In genomic region chrX:140094066-140094465, GRCm38 (mm10) we compare ENCODE assay signal across 24 mouse cellular contexts. TPM values are rescaled to one million over a fixed set of nuclear protein-coding genes. Genes with fewer than 3 reads are reported as not detected.
"Had no signal": no experiment of that assay in that cellular context is flagged by ENCODE, and none has a peak within 500 bp of the region (broad histone marks: within the 10 kb centered on the region; RNA-seq: fewer than 3 reads in every experiment).

No protein-coding gene starts in this region.

- H3K4me1 ChIP-seq: lung, embryonic 15.5 days; megakaryocyte, embryonic 14.5 days; midbrain, embryonic 13.5 days; midbrain, embryonic 15.5 days; neural tube, embryonic 12.5 days had no signal

- DNase-seq: liver, postnatal 0 days; lung, adult 2 months; lung, postnatal 14 days; lung, postnatal 36 days; right cerebral cortex, postnatal 25 days; right cerebral cortex, postnatal 4 days; spleen, adult 18-20 months; thymus, adult 18-20 months; thymus, postnatal 14 days; thymus, postnatal 36 days had no signal

- H3K27me3 ChIP-seq: megakaryocyte, embryonic 14.5 days; neural tube, embryonic 12.5 days had no signal

- H3K27ac ChIP-seq: lung, embryonic 15.5 days; macrophage; midbrain, embryonic 13.5 days; midbrain, embryonic 15.5 days; neural tube, embryonic 12.5 days had no signal

- H3K36me3 ChIP-seq: lung, embryonic 15.5 days; midbrain, embryonic 13.5 days; midbrain, embryonic 15.5 days; neural tube, embryonic 12.5 days had no signal

- H3K9ac ChIP-seq: liver, postnatal 0 days; lung, embryonic 15.5 days; midbrain, embryonic 13.5 days; midbrain, embryonic 15.5 days; neural tube, embryonic 12.5 days had no signal

- ATAC-seq: liver, postnatal 0 days; lung, postnatal 0 days; midbrain, embryonic 13.5 days; midbrain, embryonic 15.5 days had no signal

- H3K4me2 ChIP-seq: lung, embryonic 15.5 days; midbrain, embryonic 11.5 days; midbrain, embryonic 13.5 days; midbrain, embryonic 15.5 days; neural tube, embryonic 12.5 days had no signal

- H3K4me3 ChIP-seq: lung, embryonic 15.5 days; megakaryocyte, embryonic 14.5 days; midbrain, embryonic 13.5 days; midbrain, embryonic 15.5 days; neural tube, embryonic 12.5 days had no signal

- H3K9me3 ChIP-seq: lung, embryonic 15.5 days; megakaryocyte, embryonic 14.5 days; midbrain, embryonic 13.5 days; midbrain, embryonic 15.5 days; neural tube, embryonic 12.5 days had no signal

RNA-seq across cellular contexts. Expression of gene Pih1h3b, which starts 31.4 kb away (rescaled TPM):
- polyA plus RNA-seq: liver, postnatal 0 days; macrophage; midbrain, embryonic 11.5 days; midbrain, embryonic 13.5 days; midbrain, embryonic 15.5 days; midbrain, postnatal 0 days; neural tube, embryonic 12.5 days; neural tube, embryonic 14.5 days; small intestine, adult 2 months; stomach, embryonic 14.5 days; stomach, embryonic 16.5 days; thymus, postnatal 0 days had no signal

RNA-seq across cellular contexts. Expression of gene Nup62cl, which starts 31.6 kb away (rescaled TPM):
- polyA plus RNA-seq: macrophage; small intestine, adult 2 months had no signal
